Mouse (Mus musculus) brain, embryonic 18.5 days (tissue): ENCODE results near the gene Rgcc.

Experiments
- DNase-seq: peaks from one replicate; pipeline ENCODE4 v3.0.0-alpha.2; 2012; ENCODE audit warnings: low read depth, low spot score

Gene Rgcc

GRCm38 (mm10) chr14:79278927-79279326 is 22.5 kb downstream of the Rgcc start:
- no peak for DNase-seq

- no peak for DNase-seq
Measured at GRCm38 (mm10) chr14:79277922-79278321, 23.5 kb downstream of the Rgcc start.

- DNase-seq = no peak
Measured at GRCm38 (mm10) chr14:79275870-79276395, 25.5 kb downstream of the Rgcc start.

- no peak for DNase-seq
Measured at GRCm38 (mm10) chr14:79275441-79275840, 26.0 kb downstream of the Rgcc start.

- no peak for DNase-seq
Measured at GRCm38 (mm10) chr14:79273697-79274477, 27.6 kb downstream of the Rgcc start.

GRCm38 (mm10) chr14:79272991-79273390 is 28.5 kb downstream of the Rgcc start:
- no peak for DNase-seq

GRCm38 (mm10) chr14:79272188-79272694 is 29.2 kb downstream of the Rgcc start:
- DNase-seq = no peak

GRCm38 (mm10) chr14:79269551-79269950 is 31.9 kb downstream of the Rgcc start:
- DNase-seq = no peak

GRCm38 (mm10) chr14:79267878-79268277 is 33.6 kb downstream of the Rgcc start:
- DNase-seq = no peak

GRCm38 (mm10) chr14:79267382-79267781 is 34.1 kb downstream of the Rgcc start:
- DNase-seq = no peak

- DNase-seq = no peak
Measured at GRCm38 (mm10) chr14:79266408-79266807, 35.0 kb downstream of the Rgcc start.

- DNase-seq = no peak
Measured at GRCm38 (mm10) chr14:79265738-79266137, 35.7 kb downstream of the Rgcc start.

GRCm38 (mm10) chr14:79263321-79263720 is 38.1 kb downstream of the Rgcc start:
- no peak for DNase-seq

GRCm38 (mm10) chr14:79262677-79263076 is 38.8 kb downstream of the Rgcc start:
- DNase-seq = no peak

- DNase-seq = no peak
Measured at GRCm38 (mm10) chr14:79259062-79259779, 42.2 kb downstream of the Rgcc start.

GRCm38 (mm10) chr14:79256656-79257055 is 44.8 kb downstream of the Rgcc start:
- no peak for DNase-seq

- DNase-seq = no peak
Measured at GRCm38 (mm10) chr14:79255786-79256185, 45.7 kb downstream of the Rgcc start.

GRCm38 (mm10) chr14:79251727-79252285 is 49.6 kb downstream of the Rgcc start:
- DNase-seq = no peak

GRCm38 (mm10) chr14:79244571-79244970 is 56.9 kb downstream of the Rgcc start:
- DNase-seq = peak; percentile 51

- no peak for DNase-seq
Measured at GRCm38 (mm10) chr14:79243038-79243883, 58.2 kb downstream of the Rgcc start.

GRCm38 (mm10) chr14:79242386-79242720 is 59.1 kb downstream of the Rgcc start:
- no peak for DNase-seq
